Mouse (Mus musculus) stomach, embryonic 16.5 days (tissue): Measurements from ENCODE around the gene Mal. TPM values are rescaled to one million over a fixed set of nuclear protein-coding genes. Genes with fewer than 3 reads are reported as not detected.
A peak's percentile ranks its signal among the peaks of the same experiment; 100 is the strongest.

ENCODE experiments used
- ATAC-seq: fragments of 200-750 bp; cut with Nextera tagmentation; 2 replicates; pipeline ENCODE4 v1.8.0; 2017; ENCODE audit warnings: moderate number of reproducible peaks, moderate TSS enrichment; ENCODE audit not compliant: insufficient read depth, low FRiP score
- H3K27ac ChIP-seq: fragments of 300-500 bp; sonication (generic); 2 replicates; pipeline ENCODE4 v1.5.1; 2014; ENCODE audit warnings: low read length
- H3K27me3 ChIP-seq: fragments of 300-500 bp; sonication (generic); 2 replicates; pipeline ENCODE4 v1.6.1; 2014; ENCODE audit warnings: low read length, control low read depth, mixed read lengths; ENCODE audit not compliant: control insufficient read depth, insufficient read depth
- H3K36me3 ChIP-seq: fragments of 300-500 bp; sonication (generic); 2 replicates; pipeline ENCODE4 v1.6.1; 2014; ENCODE audit warnings: low read length; ENCODE audit not compliant: control insufficient read depth, insufficient read depth
- H3K4me1 ChIP-seq: fragments of 300-500 bp; sonication (generic); 2 replicates; pipeline ENCODE4 v1.6.1; 2014; ENCODE audit warnings: low read length, control low read depth, mixed read lengths; ENCODE audit not compliant: control insufficient read depth, insufficient read depth
- H3K4me2 ChIP-seq: fragments of 300-500 bp; sonication (generic); 2 replicates; pipeline ENCODE4 v1.6.1; 2014; ENCODE audit warnings: low read depth, low read length, mixed read lengths
- H3K4me3 ChIP-seq: fragments of 300-500 bp; sonication (generic); replicated peaks from 2 replicates; pipeline ENCODE4 v1.5.1; 2014; ENCODE audit warnings: mild to moderate bottlenecking, low read length
- H3K9ac ChIP-seq: fragments of 300-500 bp; sonication (generic); 2 replicates; pipeline ENCODE4 v1.6.1; 2014; ENCODE audit warnings: low read length
- H3K9me3 ChIP-seq: fragments of 300-500 bp; sonication (generic); replicated peaks from 2 replicates; pipeline ENCODE4 v1.6.1; 2016; ENCODE audit warnings: low read length, control low read depth; ENCODE audit not compliant: control insufficient read depth
- WGBS: fragments of 180-500 bp; shearing (Covaris S2); extraction: QIAGEN DNeasy Blood & Tissue Kit; methylation state at CpG from one replicate; pipeline ENCODE4 v1.1.7; 2014; 5-methylcytosine and 5-hydroxymethylcytosine counted together
- polyA plus RNA-seq: library from polyadenylated mRNA; unstranded; fragments of >200 nt; fragmentation: Nextera tagmentation; extraction: Ambion mirVana; gene quantifications from 2 replicates; pipeline ENCODE4 v1.2.1, GENCODE M21; 2015

The Mal gene
- polyA plus RNA-seq, result 143 and 246 TPM in 2 replicates

DNA sequence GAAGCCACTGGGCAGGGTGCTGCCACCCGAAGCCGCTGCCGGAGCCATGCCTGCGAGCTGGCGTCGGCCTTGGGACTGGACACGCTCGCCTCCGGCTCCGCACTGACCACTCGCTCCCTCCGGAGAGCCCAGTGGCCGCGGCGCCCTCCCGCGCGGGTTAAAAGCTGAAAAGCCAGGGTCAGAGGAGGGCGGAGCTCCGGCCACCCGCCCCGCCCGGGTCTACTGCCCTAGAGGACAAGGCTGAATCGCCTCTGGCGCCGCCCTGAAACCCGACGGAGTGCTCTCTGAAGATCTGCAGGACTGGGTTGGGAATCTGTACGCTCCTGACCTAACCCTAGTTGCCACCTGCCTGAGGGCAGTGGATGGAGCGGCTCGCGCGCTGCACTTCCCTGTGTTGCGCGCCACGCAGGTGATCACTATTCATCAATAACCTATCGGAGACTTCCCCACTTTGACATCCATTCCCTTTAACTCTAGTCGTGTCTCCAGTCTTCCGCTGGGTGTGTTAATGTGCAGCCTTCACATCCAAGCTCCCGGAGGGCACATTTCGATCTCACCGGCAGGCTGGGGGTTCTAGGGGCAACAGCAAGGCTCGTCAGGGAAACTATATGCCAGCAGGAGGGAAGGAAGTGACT lies at the start of gene Mal:
Gene Mal (minus strand): TSS at position 610 of the 635 bp plus-strand sequence.
- ATAC-seq, result peak; percentile 55
- Histone ChIP-seq H3K9ac (peak within 1 kb of the TSS; percentile 64), H3K36me3 (no peaks in the 10 kb centered on the region), H3K4me3 (peak within 1 kb of the TSS; percentile 47), H3K27ac (peak within 1 kb of the TSS; percentile 55), H3K27me3 (peaks cover 38% of the 10 kb centered on the region), H3K9me3 (no peaks in the 10 kb centered on the region), H3K4me1 (no peaks in the 10 kb centered on the region), H3K4me2 (peak within 1 kb of the TSS; percentile 60)
- under 1% methylated on average over 43 of the region's 43 CpGs for WGBS

DNA sequence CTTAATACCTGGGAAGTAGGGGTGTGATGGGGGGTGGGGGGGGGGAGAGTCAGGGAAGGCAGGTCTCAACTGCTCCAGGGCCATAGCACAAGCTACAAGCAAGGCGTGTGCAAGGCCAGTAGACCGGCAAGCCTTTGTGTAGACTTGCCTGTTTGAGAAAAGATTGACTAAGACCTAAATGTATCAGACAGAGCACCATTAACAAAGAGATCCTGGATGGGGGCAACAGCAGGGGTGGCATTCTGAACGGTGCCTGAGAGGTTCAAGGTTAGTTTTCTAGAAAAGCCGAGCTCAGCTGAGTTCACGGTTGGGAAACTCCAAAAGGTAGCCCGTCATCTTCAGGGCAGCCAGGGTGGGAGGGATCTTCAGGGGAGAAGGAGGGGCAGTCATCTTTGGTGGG lies 48.8 kb upstream of the Mal start:
- 81% methylated on average over 6 of the region's 6 CpGs for WGBS
- no peaks in the 10 kb centered on the region for H3K27me3 ChIP-seq
- ATAC-seq, result no peak
- H3K9me3 ChIP-seq, result no peaks in the 10 kb centered on the region
- no peak overlapping the region for H3K4me2 ChIP-seq
- H3K4me3 ChIP-seq, result no peak overlapping the region
- no peak overlapping the region for H3K9ac ChIP-seq
- no peak overlapping the region for H3K27ac ChIP-seq
- H3K4me1 ChIP-seq, result no peaks in the 10 kb centered on the region
- H3K36me3 ChIP-seq, result no peaks in the 10 kb centered on the region

DNA sequence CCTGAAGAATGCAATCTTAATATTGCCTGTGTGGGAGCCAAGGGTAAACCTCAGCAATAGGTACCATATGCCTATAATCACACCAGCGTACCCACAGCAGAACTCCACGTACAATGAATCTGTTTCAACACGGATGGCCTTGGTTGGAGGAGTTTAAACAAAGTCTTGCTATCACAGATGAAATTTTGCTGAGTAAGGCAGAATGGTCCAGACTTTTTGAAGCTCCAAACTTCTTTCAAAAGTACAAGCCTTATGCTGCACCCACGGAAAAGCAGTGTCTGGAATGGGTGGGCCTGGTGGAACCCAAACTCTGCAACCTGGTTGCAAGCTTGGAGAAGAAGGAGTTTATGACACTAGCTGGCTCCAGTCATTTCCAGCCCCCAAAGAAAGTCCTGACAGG lies 32.7 kb upstream of the Mal start:
- no peak overlapping the region for H3K27ac ChIP-seq
- no peaks in the 10 kb centered on the region for H3K4me1 ChIP-seq
- no peak overlapping the region for H3K9ac ChIP-seq
- 71% methylated on average over 4 of the region's 4 CpGs for WGBS
- no peak overlapping the region for H3K4me3 ChIP-seq
- no peak overlapping the region for H3K4me2 ChIP-seq
- no peak for ATAC-seq
- H3K36me3 ChIP-seq, result no peaks in the 10 kb centered on the region
- no peaks in the 10 kb centered on the region for H3K9me3 ChIP-seq
- H3K27me3 ChIP-seq, result no peaks in the 10 kb centered on the region

DNA sequence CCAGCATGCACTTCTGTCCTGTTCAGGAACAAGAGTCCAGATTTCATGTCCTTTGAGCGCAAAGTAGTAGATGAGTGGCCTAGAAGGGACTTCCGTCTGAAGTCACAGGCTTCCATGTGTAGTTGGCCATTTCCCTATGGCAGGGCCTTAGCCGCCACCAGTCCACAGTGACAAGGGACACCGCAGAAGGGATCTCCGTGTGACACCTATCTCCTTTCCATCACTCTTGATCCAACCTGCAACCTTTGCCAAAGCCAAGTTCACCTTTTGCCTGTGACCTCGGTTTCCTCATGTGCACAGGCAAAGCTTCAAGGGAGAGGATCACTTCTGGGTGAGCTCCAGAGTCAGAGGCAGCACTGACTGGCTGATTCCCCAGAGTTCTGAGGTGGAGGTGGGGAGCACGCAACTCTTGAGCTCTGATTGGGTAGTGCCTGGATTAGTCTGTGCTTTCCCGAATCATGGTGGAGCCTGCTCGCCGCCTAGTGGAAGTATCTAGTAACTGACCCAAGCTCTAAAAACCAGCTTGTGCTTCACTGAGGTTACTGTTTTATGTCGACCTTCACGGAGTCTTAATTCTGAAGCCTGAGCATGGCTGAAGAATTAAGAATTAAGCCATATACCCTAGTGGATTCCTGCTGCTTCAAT lies 27.3 kb upstream of the Mal start:
- H3K9ac ChIP-seq, result no peak overlapping the region
- no peak overlapping the region for H3K27ac ChIP-seq
- ATAC-seq, result peak; percentile 77
- WGBS, result 37% methylated on average over 12 of the region's 12 CpGs
- H3K9me3 ChIP-seq, result no peaks in the 10 kb centered on the region
- no peaks in the 10 kb centered on the region for H3K27me3 ChIP-seq
- H3K4me1 ChIP-seq, result no peaks in the 10 kb centered on the region
- no peak overlapping the region for H3K4me2 ChIP-seq
- H3K4me3 ChIP-seq, result no peak overlapping the region
- no peaks in the 10 kb centered on the region for H3K36me3 ChIP-seq

DNA sequence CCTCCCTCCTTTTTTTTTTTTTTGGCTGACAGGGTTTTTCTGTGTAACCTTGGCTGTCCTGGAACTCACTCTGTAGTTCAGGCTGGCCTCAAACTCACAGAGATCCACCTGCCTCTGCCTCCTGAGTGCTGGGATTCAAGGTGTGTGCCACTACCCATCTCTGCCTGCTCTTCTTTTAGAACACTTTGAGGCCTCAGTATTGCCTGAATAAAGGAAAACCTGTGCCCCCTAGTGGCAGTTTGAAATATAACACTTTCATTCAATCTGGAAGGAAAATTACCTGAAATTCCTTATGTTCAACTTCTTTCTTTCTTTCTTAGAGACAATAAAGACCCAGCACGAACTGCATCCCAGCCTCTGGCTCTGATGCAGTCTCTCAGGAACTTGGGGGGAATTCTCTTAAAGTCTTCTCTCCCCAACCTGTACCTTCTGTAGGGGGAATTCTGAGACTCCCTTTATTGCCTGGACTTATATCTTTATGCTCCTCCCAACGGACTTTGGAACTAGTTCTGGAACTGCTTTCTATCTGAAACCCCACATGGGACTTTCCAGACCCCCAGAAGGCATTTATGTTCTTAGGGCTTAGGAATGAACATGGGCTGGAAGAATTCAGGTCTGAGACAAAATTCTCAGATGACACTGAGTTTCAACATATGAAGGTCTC lies 11.5 kb upstream of the Mal start:
- Histone ChIP-seq H3K4me1 (no peaks in the 10 kb centered on the region), H3K4me3 (no peak overlapping the region), H3K27ac (no peak overlapping the region), H3K4me2 (no peak overlapping the region), H3K36me3 (no peaks in the 10 kb centered on the region), H3K27me3 (no peaks in the 10 kb centered on the region), H3K9me3 (no peaks in the 10 kb centered on the region), H3K9ac (no peak overlapping the region)
- ATAC-seq, result no peak
- WGBS, result 21% methylated on average over 2 of the region's 2 CpGs

DNA sequence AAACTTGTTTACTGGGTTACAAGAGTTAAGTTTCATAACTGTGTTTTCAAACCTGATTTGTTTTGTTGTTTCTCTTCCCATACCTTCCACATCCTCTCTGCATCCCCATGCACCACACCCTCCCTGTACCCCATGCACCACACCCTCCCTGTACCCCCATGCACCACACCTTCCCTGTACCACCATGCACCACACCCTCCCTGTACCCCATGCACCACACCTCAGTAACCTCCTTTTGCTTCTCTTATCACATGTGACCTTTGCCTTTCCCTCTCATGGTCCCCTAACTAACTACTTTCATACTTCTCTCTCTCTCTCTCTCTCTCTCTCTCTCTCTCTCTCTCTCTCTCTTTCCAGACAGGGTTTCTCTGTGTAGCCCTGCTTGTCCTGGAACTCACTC lies 10.5 kb upstream of the Mal start:
- peak; percentile 74; the same call in 1 of the 2 replicates for ATAC-seq
- Histone ChIP-seq H3K27me3 (no peaks in the 10 kb centered on the region), H3K4me1 (no peaks in the 10 kb centered on the region), H3K9ac (no peak overlapping the region), H3K27ac (no peak overlapping the region), H3K4me2 (no peak overlapping the region), H3K4me3 (no peak overlapping the region), H3K9me3 (no peaks in the 10 kb centered on the region), H3K36me3 (no peaks in the 10 kb centered on the region)

DNA sequence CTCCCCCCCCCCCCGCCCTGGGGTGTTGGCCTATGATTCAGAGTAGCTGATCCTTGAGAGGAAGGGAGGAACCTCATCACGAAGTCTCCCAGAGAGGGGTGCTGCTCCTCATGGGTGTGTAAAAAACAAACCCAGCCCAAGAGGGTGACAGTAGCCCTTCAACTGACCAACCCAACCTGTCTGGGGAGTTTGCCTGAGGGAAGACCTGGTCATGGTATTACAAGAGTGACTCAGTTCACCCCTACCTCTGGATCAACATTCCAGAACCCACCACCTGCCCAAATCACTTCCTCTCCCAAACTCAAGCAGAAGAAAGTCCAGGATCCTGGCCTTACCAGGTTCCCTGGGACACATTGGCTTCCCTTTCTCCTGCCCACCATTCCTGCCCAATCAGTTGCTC lies 6.2 kb upstream of the Mal start:
- Histone ChIP-seq H3K9me3 (no peaks in the 10 kb centered on the region), H3K4me1 (no peaks in the 10 kb centered on the region), H3K4me3 (no peak overlapping the region), H3K27ac (no peak overlapping the region), H3K36me3 (no peaks in the 10 kb centered on the region), H3K4me2 (no peak overlapping the region), H3K9ac (no peak overlapping the region), H3K27me3 (peaks cover 2% of the 10 kb centered on the region; the same call in 1 of the 2 replicates)
- WGBS, result 42% methylated on average over 2 of the region's 2 CpGs
- no peak for ATAC-seq

DNA sequence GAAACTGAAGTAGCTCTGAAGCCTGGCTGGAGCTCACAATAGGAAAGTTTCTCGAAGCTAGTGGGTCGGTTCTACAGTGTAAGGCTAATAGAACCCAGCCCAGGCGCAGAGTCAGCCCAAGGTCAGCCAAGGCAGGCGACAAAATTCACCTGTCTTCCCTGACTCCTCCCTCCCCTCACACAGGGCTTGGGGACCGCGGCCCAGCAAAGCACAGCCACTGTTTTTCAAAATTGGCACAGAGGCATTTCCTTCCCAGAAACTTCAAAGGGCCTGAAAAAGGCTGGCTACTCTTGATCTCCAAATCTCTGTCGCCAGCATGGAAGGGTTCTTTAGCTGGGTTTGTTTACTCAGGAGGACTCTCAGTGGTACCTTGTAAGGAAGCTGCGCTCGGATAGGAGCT lies 1.1 kb downstream of the Mal start:
- peak overlapping the region; percentile 47 for H3K4me3 ChIP-seq
- H3K9ac ChIP-seq, result peak overlapping the region; percentile 64; the same call in 1 of the 2 replicates

DNA sequence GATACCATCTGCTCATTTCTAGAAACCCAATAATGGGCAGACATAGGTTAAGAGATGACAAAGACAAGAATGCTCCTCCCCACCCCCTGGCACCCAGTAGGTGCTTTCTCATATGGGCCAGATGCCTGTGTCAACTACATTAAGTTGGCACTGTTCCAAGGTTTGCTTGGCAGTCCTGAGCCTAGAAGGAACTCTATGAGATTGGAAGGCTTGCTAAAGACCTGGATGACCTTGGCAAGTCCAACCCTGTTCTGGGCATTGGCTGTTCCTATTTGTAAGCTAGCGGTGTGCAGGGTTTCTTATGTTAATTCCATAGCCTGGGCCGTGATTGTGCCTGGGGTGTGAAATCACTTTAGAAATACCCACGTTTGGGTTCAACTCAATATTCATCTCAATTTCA lies 1.7 kb downstream of the Mal start:
- H3K4me3 ChIP-seq, result peak overlapping the region; percentile 47
- H3K27ac ChIP-seq, result peak overlapping the region; percentile 55; the same call in 1 of the 2 replicates
- H3K36me3 ChIP-seq, result no peaks in the 10 kb centered on the region
- no peaks in the 10 kb centered on the region for H3K9me3 ChIP-seq
- H3K4me2 ChIP-seq, result peak overlapping the region; percentile 23
- H3K4me1 ChIP-seq, result no peaks in the 10 kb centered on the region
- ATAC-seq, result no peak
- H3K9ac ChIP-seq, result peak overlapping the region; percentile 64; the same call in 1 of the 2 replicates
- peaks cover 38% of the 10 kb centered on the region for H3K27me3 ChIP-seq
- 55% methylated on average over 3 of the region's 3 CpGs for WGBS

More for the DNA sequence above, 1.1 kb downstream of the Mal start:
- Histone ChIP-seq H3K4me1 (no peaks in the 10 kb centered on the region), H3K27ac (peak overlapping the region; percentile 55), H3K9me3 (no peaks in the 10 kb centered on the region), H3K36me3 (no peaks in the 10 kb centered on the region), H3K27me3 (peaks cover 38% of the 10 kb centered on the region), H3K4me2 (peak overlapping the region; percentile 23; the same call in 1 of the 2 replicates)
- no peak for ATAC-seq
- WGBS, result 5% methylated on average over 9 of the region's 9 CpGs
